Mouse (Mus musculus) cortical plate, adult 2 months (tissue): ENCODE results near the gene Rere. TPM values are rescaled to one million over a fixed set of nuclear protein-coding genes. Genes with fewer than 3 reads are reported as not detected.

Experiments
- H3K27ac ChIP-seq: fragments of 200-500 bp; 2 replicates; pipeline ENCODE4 v1.5.1; 2012; ENCODE audit warnings: low read length, control low read depth, inconsistent platforms; ENCODE audit not compliant: insufficient read depth
- H3K4me1 ChIP-seq: fragments of 200-500 bp; 2 replicates; pipeline ENCODE4 v1.6.1; 2011; ENCODE audit warnings: low read length; ENCODE audit not compliant: control insufficient read depth, insufficient read depth
- H3K4me3 ChIP-seq: fragments of 200-500 bp; 2 replicates; pipeline ENCODE4 v1.5.1; 2011; ENCODE audit warnings: mild to moderate bottlenecking, low read length, control low read depth; ENCODE audit not compliant: insufficient read depth
- CTCF ChIP-seq: fragments of 200-500 bp; IDR thresholded peaks from 2 replicates; pipeline ENCODE4 v1.5.1; 2011; ENCODE audit warnings: mild to moderate bottlenecking, control low read depth, low read length; ENCODE audit not compliant: insufficient read depth; ENCODE audit errors: extremely low read depth
- POLR2A ChIP-seq: fragments of 200-500 bp; IDR thresholded peaks from 2 replicates; pipeline ENCODE4 v1.6.1; 2011; ENCODE audit warnings: mild to moderate bottlenecking, low read length, control low read depth; ENCODE audit not compliant: insufficient read depth; ENCODE audit errors: extremely low read depth
- polyA plus RNA-seq: library from polyadenylated mRNA; depleted of rRNA; stranded (reverse); fragments of >200 nt; gene quantifications from 2 replicates; pipeline ENCODE4 v1.2.3, GENCODE M21; 2012

Gene Rere
- polyA plus RNA-seq, 1 experiment: 44.2 TPM

GRCm38 (mm10) chr4:150557976-150558375, 276.5 kb downstream of the Rere start:
- TF ChIP-seq POLR2A: no peak
- TF ChIP-seq CTCF: no peak
- Histone ChIP-seq H3K4me3 (no peak overlapping the region), H3K27ac (peak overlapping the region; percentile 25; the same call in 1 of the 2 replicates), H3K4me1 (peaks cover 9% of the 10 kb centered on the region)

GRCm38 (mm10) chr4:150559514-150559913, 278.1 kb downstream of the Rere start:
- TF ChIP-seq POLR2A (no peak), CTCF (no peak)
- Histone ChIP-seq H3K27ac (no peak overlapping the region), H3K4me3 (no peak overlapping the region), H3K4me1 (peaks cover 13% of the 10 kb centered on the region)

GRCm38 (mm10) chr4:150563281-150563680, 281.8 kb downstream of the Rere start:
- TF ChIP-seq CTCF (no peak), POLR2A (no peak)
- Histone ChIP-seq H3K4me1 (peaks cover 11% of the 10 kb centered on the region), H3K4me3 (no peak overlapping the region), H3K27ac (no peak overlapping the region)

GRCm38 (mm10) chr4:150566193-150566592, 284.7 kb downstream of the Rere start:
- H3K4me1 ChIP-seq: peaks cover 14% of the 10 kb centered on the region
- no peak for TF ChIP-seq POLR2A
- TF ChIP-seq CTCF: no peak
- H3K4me3 ChIP-seq: no peak overlapping the region
- H3K27ac ChIP-seq: no peak overlapping the region

- TF ChIP-seq CTCF: no peak
- no peak for TF ChIP-seq POLR2A
- Histone ChIP-seq H3K4me1 (peaks cover 17% of the 10 kb centered on the region), H3K27ac (0 out of 2 replicates have a peak overlapping the region, but pooled peaks have one; percentile 99), H3K4me3 (peak overlapping the region; percentile 90)
These were observed 287.1 kb downstream of the Rere start for GRCm38 (mm10) chr4:150568318-150569134.

- Histone ChIP-seq H3K4me1 (peaks cover 14% of the 10 kb centered on the region), H3K4me3 (peak overlapping the region; percentile 90), H3K27ac (peak overlapping the region; percentile 99)
- TF ChIP-seq CTCF: no peak
- 0 out of 2 replicates have a peak, but pooled peaks have one; percentile 6 for TF ChIP-seq POLR2A
These were observed 287.8 kb downstream of the Rere start for GRCm38 (mm10) chr4:150569135-150569833.

GRCm38 (mm10) chr4:150569834-150570571, 288.6 kb downstream of the Rere start:
- TF ChIP-seq CTCF (no peak), POLR2A (0 out of 2 replicates have a peak, but pooled peaks have one; percentile 25)
- Histone ChIP-seq H3K27ac (peak overlapping the region; percentile 99), H3K4me1 (peaks cover 14% of the 10 kb centered on the region), H3K4me3 (peak overlapping the region; percentile 90)

GRCm38 (mm10) chr4:150570793-150571192, 289.3 kb downstream of the Rere start:
- Histone ChIP-seq H3K4me3 (peak overlapping the region; percentile 90; the same call in 1 of the 2 replicates), H3K27ac (no peak overlapping the region), H3K4me1 (peaks cover 18% of the 10 kb centered on the region)
- no peak for TF ChIP-seq CTCF
- TF ChIP-seq POLR2A: no peak

- Histone ChIP-seq H3K4me1 (peaks cover 16% of the 10 kb centered on the region), H3K4me3 (no peak overlapping the region), H3K27ac (no peak overlapping the region)
- no peak for TF ChIP-seq CTCF
- no peak for TF ChIP-seq POLR2A
These were observed 290.8 kb downstream of the Rere start for GRCm38 (mm10) chr4:150572104-150572691.

- TF ChIP-seq POLR2A (no peak), CTCF (no peak)
- Histone ChIP-seq H3K27ac (no peak overlapping the region), H3K4me3 (no peak overlapping the region), H3K4me1 (peaks cover 16% of the 10 kb centered on the region)
These were observed 291.5 kb downstream of the Rere start for GRCm38 (mm10) chr4:150572938-150573337.
